Comparison of ENCODE assay signal across 8 mouse cellular contexts in the genomic region with DNA sequence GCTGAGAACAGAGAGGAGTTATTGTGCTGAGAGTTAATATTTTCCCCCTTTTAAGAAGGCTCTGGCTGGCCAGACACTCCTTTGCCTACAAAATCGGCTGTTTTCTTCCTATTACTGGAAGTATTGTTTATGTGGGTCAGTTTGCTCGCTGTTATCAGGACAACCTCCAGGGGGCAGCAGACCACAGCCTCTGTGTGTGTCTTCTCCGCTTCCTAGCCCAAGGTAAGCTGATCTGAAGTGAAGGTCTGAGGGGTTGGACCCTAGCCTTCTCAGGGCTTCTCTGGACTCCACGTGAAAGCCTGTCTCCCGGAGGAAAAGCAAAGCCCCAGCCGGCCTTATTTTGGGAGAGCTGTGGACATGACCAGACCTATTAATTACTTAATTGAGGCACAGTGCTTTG.
DNase-seq lines count a peak whose midpoint lies in the region; ATAC-seq lines count a peak whose summit lies in the region.

No protein-coding gene starts in this region.

- peaks cover 58% of the 10 kb centered on the region for H3K27me3 ChIP-seq in heart, embryonic 12.5 days (replicated peaks)
- no peaks in the 10 kb centered on the region for H3K27me3 ChIP-seq in midbrain, embryonic 15.5 days (replicated peaks)

- no peaks in the 10 kb centered on the region for H3K4me1 ChIP-seq in heart, embryonic 12.5 days (replicated peaks)
- peaks cover 6% of the 10 kb centered on the region for H3K4me1 ChIP-seq in midbrain, embryonic 15.5 days

- DNase-seq in heart, adult 18-20 months, result peak; percentile 59 to 93
- DNase-seq in cerebellum, postnatal 4 days (ENCODE audit: low spot score in 2 of 2), result peak; percentile 87 to 90
- DNase-seq in gastrocnemius, adult 18-20 months (ENCODE audit: low spot score), result peak; percentile 85
- DNase-seq in kidney, adult 11 months, result peak; percentile 63
- DNase-seq in left cerebral cortex, postnatal 36 days (ENCODE audit: low spot score in 2 of 2), result peak; percentile 72 to 84
- peak; percentile 47 to 77 for DNase-seq in spleen, adult 18-20 months

- H3K4me2 ChIP-seq in heart, embryonic 12.5 days, result no peak overlapping the region
- H3K4me2 ChIP-seq in midbrain, embryonic 15.5 days, result peak overlapping the region; percentile 31; the same call in 1 of the 2 replicates

- ATAC-seq in heart, embryonic 12.5 days (ENCODE audit: insufficient number of reproducible peaks, low FRiP score), result no peak
- peak; percentile 27 for ATAC-seq in midbrain, embryonic 15.5 days (replicated peaks)

- WGBS in heart, embryonic 12.5 days, result under 1% methylated on average over 6 of the region's 6 CpGs
- WGBS in midbrain, embryonic 15.5 days, result 3% methylated on average over 6 of the region's 6 CpGs

- no peak overlapping the region for H3K4me3 ChIP-seq in heart, embryonic 12.5 days
- H3K4me3 ChIP-seq in midbrain, embryonic 15.5 days, result no peak overlapping the region

- no peak overlapping the region for H3K9ac ChIP-seq in heart, embryonic 12.5 days
- no peak overlapping the region for H3K9ac ChIP-seq in midbrain, embryonic 15.5 days

- H3K27ac ChIP-seq in heart, embryonic 12.5 days (ENCODE audit: poor library complexity, severe bottlenecking), result no peak overlapping the region
- no peak overlapping the region for H3K27ac ChIP-seq in midbrain, embryonic 15.5 days

- intact Hi-C loops in left cerebral cortex, postnatal 36 days (cut with DNase I), result loop anchor here (2.0 to 10.0 kb wide), 4 partner anchors 133 to 887 kb away; no protein-coding TSS in a partner anchor

- H3K9me3 ChIP-seq in heart, embryonic 12.5 days (replicated peaks), result no peaks in the 10 kb centered on the region
- no peaks in the 10 kb centered on the region for H3K9me3 ChIP-seq in midbrain, embryonic 15.5 days

- no peaks in the 10 kb centered on the region for H3K36me3 ChIP-seq in heart, embryonic 12.5 days
- H3K36me3 ChIP-seq in midbrain, embryonic 15.5 days (replicated peaks), result no peaks in the 10 kb centered on the region
